Mouse (Mus musculus) lung, postnatal 0 days (tissue): Measurements from ENCODE around the gene Arl2bp.

Experiments
- CTCF ChIP-seq: IDR thresholded peaks from 2 replicates; pipeline ENCODE4 v1.5.1; 2016; ENCODE audit warnings: antibody characterized with exemption, mild to moderate bottlenecking
- EP300 ChIP-seq: IDR thresholded peaks from 2 replicates; pipeline ENCODE4 v1.6.1; 2016; ENCODE audit warnings: antibody characterized with exemption, mild to moderate bottlenecking, control low read depth

GRCm38 (mm10) chr8:94645202-94645601 is 21.2 kb upstream of the Arl2bp start:
- TF ChIP-seq CTCF = no peak
- no peak for TF ChIP-seq EP300
